Mouse (Mus musculus): ENCODE measurements around the gene Itih3. TPM values are rescaled to one million over a fixed set of nuclear protein-coding genes. Genes with fewer than 3 reads are reported as not detected.

Itih3 gene
- total RNA-seq (2014; rRNA removed): 8.6 and 14.1 TPM in 2 replicates
- polyA plus RNA-seq (2015; fragmentation: Nextera tagmentation; extraction: Ambion mirVana): 8.2 and 10.1 TPM in 2 replicates

DNA sequence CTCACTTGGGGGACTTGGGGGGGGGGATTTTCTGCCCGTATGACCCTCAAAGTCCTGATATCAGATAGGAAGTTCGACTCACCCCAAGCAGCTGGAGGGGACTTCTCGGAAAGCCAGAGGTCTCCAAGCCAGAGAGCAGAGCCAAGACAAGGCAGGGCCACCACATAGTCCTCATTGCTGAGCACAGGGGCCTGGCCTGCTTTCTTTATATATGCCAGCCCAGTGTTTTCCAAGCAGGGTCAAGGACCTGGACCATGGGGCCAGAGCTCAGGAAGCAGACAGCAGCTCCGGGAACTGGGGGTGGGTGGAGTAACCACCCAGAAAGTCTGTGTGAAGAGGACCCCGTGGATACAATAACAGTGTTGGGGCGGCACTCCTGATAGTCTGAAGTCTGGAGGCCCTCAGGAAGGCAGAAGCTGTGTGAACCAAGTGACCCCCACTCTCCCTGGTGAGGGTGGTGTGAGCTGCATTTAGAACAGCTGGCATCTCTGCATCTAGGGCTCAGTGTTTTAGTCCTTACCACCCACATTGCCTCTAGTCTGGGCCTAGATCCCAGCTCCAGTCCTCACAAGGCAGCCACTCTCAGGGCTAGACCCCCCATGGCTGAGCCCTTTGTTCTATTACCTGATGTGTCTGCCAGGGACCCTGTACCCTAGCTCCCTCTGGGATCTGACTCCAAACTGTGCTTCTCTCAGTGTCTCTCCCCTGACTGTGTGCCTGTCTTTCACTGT is at the start of gene Itih3:
TSS of gene Itih3 (minus strand) at position 386 of the 731 bp plus-strand sequence.
- TF ChIP-seq CTCF (IDR thresholded peaks at IDR 0.05; ENCODE audit: low read depth): no peak
- Histone ChIP-seq H3K27me3 (ENCODE audit: insufficient read depth, low read length) (no peaks in the 10 kb centered on the region), H3K4me2 (ENCODE audit: low read depth, low read length) (no peak within 1 kb of the TSS), H3K4me1 (ENCODE audit: insufficient read depth, low read length) (no peaks in the 10 kb centered on the region), H3K27ac (peak within 1 kb of the TSS; percentile 52; the same call in 1 of the 2 replicates), H3K4me3 (ENCODE audit: low read length) (no peak within 1 kb of the TSS), H3K9me3 (ENCODE audit: low read length) (no peaks in the 10 kb centered on the region), H3K9ac (replicated peaks; ENCODE audit: low read length) (no peak within 1 kb of the TSS), H3K36me3 (ENCODE audit: insufficient read depth, low read length) (no peaks in the 10 kb centered on the region)
- 66% methylated on average over 6 of the region's 6 CpGs for WGBS
- peak; percentile 55 for DNase-seq (ENCODE audit: low spot score)
- ATAC-seq: peak; percentile 86

DNA sequence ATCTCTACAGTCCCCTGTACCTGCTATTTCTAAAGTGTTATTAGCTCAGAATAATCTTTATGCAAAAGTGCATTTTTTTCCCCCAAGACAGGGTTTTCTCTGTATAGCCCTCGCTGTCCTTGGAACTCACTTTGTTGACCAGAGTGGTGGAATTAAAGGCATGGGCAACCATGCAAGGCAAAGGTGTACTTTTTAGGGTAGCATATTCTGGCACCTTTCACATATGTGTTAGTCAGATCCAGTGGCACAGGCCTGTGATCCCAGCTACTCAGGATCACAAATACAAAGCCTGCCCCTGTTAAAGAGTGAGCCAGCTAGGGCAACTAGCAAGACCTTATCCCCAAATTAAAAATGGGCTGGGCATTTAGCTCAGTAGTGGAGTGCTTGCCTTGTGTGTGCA is 36.8 kb upstream of the Itih3 start:
- 89% methylated on average over 1 of the region's 1 CpGs for WGBS
- Histone ChIP-seq H3K4me2 (ENCODE audit: low read depth, low read length) (no peak overlapping the region), H3K4me1 (ENCODE audit: insufficient read depth, low read length) (no peaks in the 10 kb centered on the region), H3K9me3 (ENCODE audit: low read length) (no peaks in the 10 kb centered on the region), H3K27ac (no peak overlapping the region), H3K9ac (replicated peaks; ENCODE audit: low read length) (no peak overlapping the region), H3K27me3 (ENCODE audit: insufficient read depth, low read length) (no peaks in the 10 kb centered on the region), H3K4me3 (ENCODE audit: low read length) (no peak overlapping the region), H3K36me3 (ENCODE audit: insufficient read depth, low read length) (peaks cover 14% of the 10 kb centered on the region; the same call in 1 of the 2 replicates)
- no peak for ATAC-seq
- no peak for DNase-seq (ENCODE audit: low spot score)
- TF ChIP-seq CTCF (IDR thresholded peaks at IDR 0.05; ENCODE audit: low read depth): no peak

DNA sequence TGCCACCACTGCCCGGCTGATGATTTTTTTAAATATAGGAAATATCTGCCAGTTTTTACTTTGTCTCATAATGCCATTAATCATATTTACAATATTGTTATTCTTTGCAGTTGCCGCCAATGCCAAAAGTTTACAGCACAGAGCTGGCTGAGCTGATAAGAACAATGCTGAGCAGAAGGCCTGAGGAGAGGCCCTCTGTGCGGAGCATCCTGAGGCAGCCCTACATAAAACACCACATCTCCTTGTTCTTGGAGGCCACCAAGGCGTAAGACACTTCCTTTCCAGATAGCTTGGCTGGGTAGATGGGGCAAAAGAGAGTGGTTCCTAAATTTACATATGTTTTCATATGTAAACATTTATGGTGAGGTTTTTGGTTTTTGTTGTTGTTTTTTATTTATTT is 35.5 kb upstream of the Itih3 start:
- ATAC-seq (no peak), DNase-seq (ENCODE audit: low spot score) (no peak)
- Histone ChIP-seq H3K27ac (no peak overlapping the region), H3K4me2 (ENCODE audit: low read depth, low read length) (no peak overlapping the region), H3K36me3 (ENCODE audit: insufficient read depth, low read length) (peaks cover 14% of the 10 kb centered on the region; the same call in 1 of the 2 replicates), H3K9me3 (ENCODE audit: low read length) (no peaks in the 10 kb centered on the region), H3K9ac (replicated peaks; ENCODE audit: low read length) (no peak overlapping the region), H3K4me1 (ENCODE audit: insufficient read depth, low read length) (no peaks in the 10 kb centered on the region), H3K4me3 (ENCODE audit: low read length) (no peak overlapping the region), H3K27me3 (ENCODE audit: insufficient read depth, low read length) (no peaks in the 10 kb centered on the region)
- WGBS: 94% methylated on average over 4 of the region's 4 CpGs
- TF ChIP-seq CTCF (IDR thresholded peaks at IDR 0.05; ENCODE audit: low read depth): no peak

DNA sequence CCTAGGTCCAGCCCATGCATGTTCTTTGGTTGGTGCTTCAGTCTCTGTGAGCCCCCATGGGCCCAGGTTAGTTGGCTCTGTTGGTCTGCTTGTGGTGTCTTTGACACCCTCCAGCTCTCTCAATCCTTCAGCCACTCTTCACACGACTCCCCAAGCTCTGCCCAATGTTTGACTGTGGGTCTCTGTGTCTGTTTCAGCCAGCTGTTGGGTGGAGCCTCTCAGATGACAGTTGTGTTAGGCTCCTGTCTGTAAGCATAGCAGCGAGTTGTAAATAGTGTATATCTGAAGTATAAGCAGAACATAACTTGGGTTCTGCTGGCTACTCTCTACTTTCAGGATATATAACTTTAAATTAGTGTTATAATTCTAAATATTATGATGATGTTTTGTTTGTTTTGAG is 35.0 kb upstream of the Itih3 start:
- H3K4me3 ChIP-seq (ENCODE audit: low read length): no peak overlapping the region
- no peak overlapping the region for H3K27ac ChIP-seq
- H3K9me3 ChIP-seq (ENCODE audit: low read length): no peaks in the 10 kb centered on the region
- H3K4me2 ChIP-seq (ENCODE audit: low read depth, low read length): no peak overlapping the region
- DNase-seq (ENCODE audit: low spot score): no peak
- no peaks in the 10 kb centered on the region for H3K4me1 ChIP-seq (ENCODE audit: insufficient read depth, low read length)
- ATAC-seq: no peak
- H3K36me3 ChIP-seq (ENCODE audit: insufficient read depth, low read length): peaks cover 10% of the 10 kb centered on the region; the same call in 1 of the 2 replicates
- 83% methylated on average over 2 of the region's 2 CpGs for WGBS
- H3K9ac ChIP-seq (replicated peaks; ENCODE audit: low read length): no peak overlapping the region
- no peaks in the 10 kb centered on the region for H3K27me3 ChIP-seq (ENCODE audit: insufficient read depth, low read length)
- no peak for TF ChIP-seq CTCF (IDR thresholded peaks at IDR 0.05; ENCODE audit: low read depth)

DNA sequence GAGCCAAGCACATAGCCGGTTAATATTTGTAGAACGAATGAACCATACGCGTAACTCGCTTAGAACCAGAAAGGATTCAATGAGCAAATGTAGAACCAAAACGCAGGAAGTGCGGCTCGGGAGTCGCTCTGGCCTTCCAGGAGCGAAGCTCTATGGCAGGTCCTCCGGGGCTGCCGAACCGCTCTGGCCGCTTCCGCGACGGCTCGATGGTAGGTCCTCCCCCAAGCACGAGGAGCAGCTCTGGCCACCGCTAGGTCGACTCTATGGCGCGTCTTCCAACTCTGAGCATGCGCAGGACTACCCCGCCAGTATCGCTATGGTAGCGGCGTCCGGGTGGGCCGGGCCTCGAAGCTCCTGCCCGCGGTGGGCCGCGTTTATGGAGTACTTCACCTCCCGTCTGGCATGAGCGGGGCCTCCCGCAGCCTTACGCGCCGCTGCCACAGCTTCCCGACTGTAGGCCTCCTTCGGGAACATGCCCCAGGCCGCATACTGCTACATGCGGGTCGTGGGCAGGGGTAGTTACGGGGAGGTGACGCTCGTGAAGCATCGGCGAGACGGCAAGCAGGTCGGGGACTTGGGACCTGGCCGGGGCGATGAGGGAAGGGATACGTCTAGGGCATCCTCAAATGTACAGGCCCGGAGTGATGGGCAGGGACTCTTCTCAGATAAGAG is 27.7 kb upstream of the Itih3 start, which contains the start of gene Nek4:
TSS of gene Nek4 (plus strand) at position 224 of the 672 bp plus-strand sequence.
- H3K4me2 ChIP-seq (ENCODE audit: low read depth, low read length): peak within 1 kb of the TSS; percentile 80
- peak; percentile 100 for ATAC-seq
- DNase-seq (ENCODE audit: low spot score): peak; percentile 99
- no peaks in the 10 kb centered on the region for H3K27me3 ChIP-seq (ENCODE audit: insufficient read depth, low read length)
- peaks cover 3% of the 10 kb centered on the region; the same call in 1 of the 2 replicates for H3K4me1 ChIP-seq (ENCODE audit: insufficient read depth, low read length)
- H3K36me3 ChIP-seq (ENCODE audit: insufficient read depth, low read length): no peaks in the 10 kb centered on the region
- H3K9me3 ChIP-seq (ENCODE audit: low read length): no peaks in the 10 kb centered on the region
- peak within 1 kb of the TSS; percentile 83 for H3K4me3 ChIP-seq (ENCODE audit: low read length)
- H3K9ac ChIP-seq (replicated peaks; ENCODE audit: low read length): peak within 1 kb of the TSS; percentile 80
- peak within 1 kb of the TSS; percentile 79 for H3K27ac ChIP-seq
- TF ChIP-seq CTCF (IDR thresholded peaks at IDR 0.05; ENCODE audit: low read depth): peak; percentile 58
- under 1% methylated on average over 57 of the region's 57 CpGs for WGBS

DNA sequence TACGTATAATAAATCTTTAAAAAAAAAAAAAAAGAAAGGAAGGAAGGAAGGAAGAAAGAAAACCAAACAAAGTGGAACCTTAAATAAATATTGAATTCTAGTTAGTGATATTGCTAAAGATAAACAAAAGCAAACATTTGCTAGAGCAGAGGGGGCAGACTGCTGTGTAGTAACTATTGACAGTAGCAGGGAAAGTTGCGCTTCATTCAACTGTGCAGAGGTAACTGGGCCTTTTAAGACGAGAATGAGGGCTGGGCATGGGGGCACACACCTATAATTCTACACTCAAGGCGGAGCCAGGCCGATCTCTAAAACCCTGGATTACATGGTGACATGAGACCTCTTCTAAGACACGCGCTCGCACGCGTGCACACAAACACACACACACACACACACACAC is 26.4 kb upstream of the Itih3 start:
- Histone ChIP-seq H3K9ac (replicated peaks; ENCODE audit: low read length) (no peak overlapping the region), H3K27ac (no peak overlapping the region), H3K4me2 (ENCODE audit: low read depth, low read length) (no peak overlapping the region), H3K4me1 (ENCODE audit: insufficient read depth, low read length) (peaks cover 3% of the 10 kb centered on the region; the same call in 1 of the 2 replicates), H3K36me3 (ENCODE audit: insufficient read depth, low read length) (no peaks in the 10 kb centered on the region), H3K27me3 (ENCODE audit: insufficient read depth, low read length) (no peaks in the 10 kb centered on the region), H3K9me3 (ENCODE audit: low read length) (no peaks in the 10 kb centered on the region), H3K4me3 (ENCODE audit: low read length) (no peak overlapping the region)
- DNase-seq (ENCODE audit: low spot score): no peak
- TF ChIP-seq CTCF (IDR thresholded peaks at IDR 0.05; ENCODE audit: low read depth): no peak
- WGBS: 97% methylated on average over 10 of the region's 10 CpGs
- ATAC-seq: no peak

Data from hindbrain, postnatal 0 days (tissue).